Mouse (Mus musculus) hindbrain, embryonic 16.5 days (tissue): ENCODE results near the gene Efcab11. TPM values are rescaled to one million over a fixed set of nuclear protein-coding genes. Genes with fewer than 3 reads are reported as not detected.

Experiments used
- ATAC-seq: fragments of 200-750 bp; cut with Nextera tagmentation; 2 replicates; pipeline ENCODE4 v1.8.0; 2017; ENCODE audit warnings: moderate TSS enrichment, moderate library complexity
- H3K27ac ChIP-seq: fragments of 300-500 bp; sonication (generic); 2 replicates; pipeline ENCODE4 v1.5.1; 2014; ENCODE audit warnings: low read depth, mild to moderate bottlenecking, control low read depth, low read length, moderate library complexity
- H3K27me3 ChIP-seq: fragments of 300-500 bp; sonication (generic); replicated peaks from 2 replicates; pipeline ENCODE4 v1.6.1; 2014; ENCODE audit warnings: low read length; ENCODE audit not compliant: control insufficient read depth, insufficient read depth
- H3K36me3 ChIP-seq: fragments of 300-500 bp; sonication (generic); 2 replicates; pipeline ENCODE4 v1.6.1; 2014; ENCODE audit warnings: mild to moderate bottlenecking, low read length, moderate library complexity, mixed read lengths; ENCODE audit not compliant: control insufficient read depth, insufficient read depth
- H3K4me1 ChIP-seq: fragments of 300-500 bp; sonication (generic); 2 replicates; pipeline ENCODE4 v1.6.1; 2014; ENCODE audit warnings: low read depth, low read length; ENCODE audit not compliant: control insufficient read depth, insufficient read depth
- H3K4me2 ChIP-seq: fragments of 300-500 bp; sonication (generic); 2 replicates; pipeline ENCODE4 v1.6.1; 2014; ENCODE audit warnings: mild to moderate bottlenecking, low read length, control low read depth, moderate library complexity
- H3K4me3 ChIP-seq: fragments of 300-500 bp; sonication (generic); 2 replicates; pipeline ENCODE4 v1.5.1; 2014; ENCODE audit warnings: mild to moderate bottlenecking, low read length, control low read depth, moderate library complexity
- H3K9ac ChIP-seq: fragments of 300-500 bp; sonication (generic); 2 replicates; pipeline ENCODE4 v1.6.1; 2014; ENCODE audit warnings: low read depth, mild to moderate bottlenecking, control low read depth, low read length, moderate library complexity
- H3K9me3 ChIP-seq: fragments of 300-500 bp; sonication (generic); 2 replicates; pipeline ENCODE4 v1.6.1; 2014; ENCODE audit warnings: mild to moderate bottlenecking, low read length, moderate library complexity; ENCODE audit not compliant: control insufficient read depth
- WGBS: fragments of 180-500 bp; shearing (Covaris S2); extraction: QIAGEN DNeasy Blood & Tissue Kit; methylation state at CpG from one replicate; pipeline ENCODE4 v1.1.7; 2014; 5-methylcytosine and 5-hydroxymethylcytosine counted together
- polyA plus RNA-seq: library from polyadenylated mRNA; unstranded; fragments of >200 nt; fragmentation: Nextera tagmentation; extraction: Ambion mirVana; gene quantifications from 2 replicates; pipeline ENCODE4 v1.2.1, GENCODE M21; 2015

Efcab11 gene
- polyA plus RNA-seq, 1 experiment from 2014 or later, result 4.9 TPM

DNA sequence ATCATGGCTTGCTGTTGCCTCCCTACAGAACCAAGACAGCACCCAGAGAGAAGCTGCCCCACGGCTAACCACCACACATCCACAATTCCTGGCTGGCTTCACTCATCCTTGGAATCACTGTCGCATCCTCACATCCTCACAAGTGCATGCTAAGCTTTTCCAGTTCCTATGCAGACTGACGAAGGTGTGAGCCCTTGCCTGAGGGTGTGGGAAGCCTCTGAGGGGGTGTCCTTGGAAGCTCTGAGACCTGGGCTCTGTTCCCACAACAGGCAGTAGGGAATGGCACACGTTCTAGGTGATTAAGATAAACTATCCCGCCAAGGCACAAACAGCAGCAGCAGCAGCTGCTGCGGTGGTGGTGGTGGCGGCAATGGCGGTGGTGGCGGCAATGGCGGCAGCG lies 164.5 kb downstream of the Efcab11 start:
- no peak for ATAC-seq
- no peaks in the 10 kb centered on the region for H3K9me3 ChIP-seq
- no peaks in the 10 kb centered on the region for H3K27me3 ChIP-seq
- H3K4me1 ChIP-seq, result no peaks in the 10 kb centered on the region; the same call in 1 of the 2 replicates
- no peak overlapping the region for H3K27ac ChIP-seq
- 89% methylated on average over 11 of the region's 11 CpGs for WGBS
- H3K4me2 ChIP-seq, result no peak overlapping the region
- no peak overlapping the region for H3K4me3 ChIP-seq
- H3K9ac ChIP-seq, result no peak overlapping the region
- H3K36me3 ChIP-seq, result no peaks in the 10 kb centered on the region

DNA sequence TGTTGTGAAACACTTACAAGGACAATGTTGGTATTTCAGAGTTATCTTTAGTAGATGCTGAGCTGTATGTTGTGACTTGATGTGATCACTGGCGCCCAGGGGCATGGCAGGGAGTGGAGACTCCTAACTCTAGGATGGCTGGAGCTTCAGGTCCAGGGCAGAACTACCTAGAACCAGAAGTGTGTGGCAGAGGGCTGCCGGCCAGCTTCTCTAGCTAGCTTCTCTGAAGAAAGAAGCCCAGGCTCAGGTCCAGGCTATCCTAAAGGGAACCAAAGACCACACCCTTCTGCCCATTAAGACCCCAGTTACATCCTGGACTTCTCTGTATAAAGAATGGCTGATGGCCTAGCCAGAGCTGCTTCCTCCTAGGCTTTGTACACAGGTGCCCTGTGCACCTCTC lies 166.1 kb downstream of the Efcab11 start:
- Histone ChIP-seq H3K4me3 (no peak overlapping the region), H3K4me1 (no peaks in the 10 kb centered on the region; the same call in 1 of the 2 replicates), H3K9me3 (no peaks in the 10 kb centered on the region), H3K9ac (no peak overlapping the region), H3K36me3 (no peaks in the 10 kb centered on the region), H3K27me3 (no peaks in the 10 kb centered on the region), H3K4me2 (no peak overlapping the region), H3K27ac (no peak overlapping the region)
- ATAC-seq, result no peak
- 95% methylated on average over 2 of the region's 2 CpGs for WGBS

DNA sequence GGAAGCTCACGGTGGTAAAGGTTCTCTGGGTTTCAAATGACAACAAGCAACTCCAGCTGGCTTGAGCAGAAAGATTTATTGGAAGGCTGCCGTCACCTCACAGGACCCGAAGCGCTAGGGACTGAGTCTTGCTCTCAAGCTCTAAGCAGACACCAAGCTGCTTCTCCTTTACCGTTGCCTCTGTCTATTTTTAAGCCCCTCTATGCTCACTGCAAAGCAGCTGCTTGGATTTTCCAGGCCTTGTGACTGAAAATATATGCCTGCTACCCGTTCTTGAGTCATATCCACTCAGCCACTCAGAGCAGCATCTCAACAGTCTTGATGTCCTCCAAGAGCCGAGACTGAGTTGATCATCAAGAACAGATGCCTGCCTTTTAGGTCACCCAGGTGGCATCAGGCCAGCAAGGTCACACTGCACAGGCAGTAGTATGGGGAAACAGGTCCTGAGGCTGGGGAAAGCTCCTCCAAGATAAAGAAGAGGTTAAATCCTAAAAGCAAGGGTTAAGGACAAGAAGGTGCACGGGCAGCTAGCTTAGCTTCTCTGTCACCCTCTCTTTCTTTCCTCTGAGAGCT lies 168.1 kb downstream of the Efcab11 start:
- Histone ChIP-seq H3K4me2 (no peak overlapping the region), H3K4me1 (no peaks in the 10 kb centered on the region), H3K36me3 (no peaks in the 10 kb centered on the region), H3K4me3 (no peak overlapping the region), H3K27me3 (no peaks in the 10 kb centered on the region), H3K27ac (no peak overlapping the region), H3K9me3 (no peaks in the 10 kb centered on the region), H3K9ac (no peak overlapping the region)
- ATAC-seq, result no peak
- WGBS, result 71% methylated on average over 8 of the region's 8 CpGs

GRCm38 (mm10) chr12:99715129-99716037 lies 168.9 kb downstream of the Efcab11 start:
- WGBS, result 56% methylated on average over 9 of the region's 9 CpGs
- no peak overlapping the region for H3K4me2 ChIP-seq
- H3K36me3 ChIP-seq, result no peaks in the 10 kb centered on the region

GRCm38 (mm10) chr12:99712214-99712613 lies 172.0 kb downstream of the Efcab11 start:
- Histone ChIP-seq H3K4me1 (no peaks in the 10 kb centered on the region), H3K27me3 (no peaks in the 10 kb centered on the region), H3K9ac (no peak overlapping the region), H3K36me3 (no peaks in the 10 kb centered on the region), H3K4me3 (no peak overlapping the region), H3K4me2 (no peak overlapping the region), H3K9me3 (no peaks in the 10 kb centered on the region), H3K27ac (no peak overlapping the region)
- ATAC-seq, result no peak
- 35% methylated on average over 5 of the region's 5 CpGs for WGBS

More at GRCm38 (mm10) chr12:99715129-99716037, 168.9 kb downstream of the Efcab11 start:
- no peaks in the 10 kb centered on the region for H3K9me3 ChIP-seq
- no peak overlapping the region for H3K9ac ChIP-seq
- H3K4me3 ChIP-seq, result no peak overlapping the region
- no peak overlapping the region for H3K27ac ChIP-seq
- ATAC-seq, result no peak
- no peaks in the 10 kb centered on the region for H3K27me3 ChIP-seq
- H3K4me1 ChIP-seq, result no peaks in the 10 kb centered on the region

DNA sequence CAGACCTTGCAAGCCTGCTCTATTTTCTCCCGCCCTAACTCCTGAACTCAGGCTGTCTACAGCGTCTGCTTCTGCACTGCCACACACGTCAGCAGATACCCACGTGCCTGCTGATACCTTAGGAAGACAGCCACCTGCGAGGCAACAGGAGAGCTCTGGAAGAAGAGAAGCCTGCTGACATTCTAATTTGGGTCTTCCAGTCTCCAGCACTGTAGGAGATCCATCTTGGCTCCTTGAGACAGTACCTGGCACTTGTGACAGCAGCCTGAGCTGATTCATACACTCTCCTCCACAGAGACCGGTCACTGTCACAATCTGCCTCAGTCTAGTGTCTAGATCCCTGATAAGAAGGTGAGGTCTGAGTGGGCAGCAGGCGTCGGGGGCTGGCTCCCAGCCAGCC lies 182.0 kb downstream of the Efcab11 start:
- H3K9me3 ChIP-seq, result no peaks in the 10 kb centered on the region
- H3K4me3 ChIP-seq, result no peak overlapping the region
- H3K9ac ChIP-seq, result no peak overlapping the region
- H3K36me3 ChIP-seq, result no peaks in the 10 kb centered on the region
- H3K27me3 ChIP-seq, result no peaks in the 10 kb centered on the region
- no peak overlapping the region for H3K27ac ChIP-seq
- no peak for ATAC-seq
- H3K4me2 ChIP-seq, result no peak overlapping the region
- WGBS, result 85% methylated on average over 8 of the region's 8 CpGs
- no peaks in the 10 kb centered on the region for H3K4me1 ChIP-seq

DNA sequence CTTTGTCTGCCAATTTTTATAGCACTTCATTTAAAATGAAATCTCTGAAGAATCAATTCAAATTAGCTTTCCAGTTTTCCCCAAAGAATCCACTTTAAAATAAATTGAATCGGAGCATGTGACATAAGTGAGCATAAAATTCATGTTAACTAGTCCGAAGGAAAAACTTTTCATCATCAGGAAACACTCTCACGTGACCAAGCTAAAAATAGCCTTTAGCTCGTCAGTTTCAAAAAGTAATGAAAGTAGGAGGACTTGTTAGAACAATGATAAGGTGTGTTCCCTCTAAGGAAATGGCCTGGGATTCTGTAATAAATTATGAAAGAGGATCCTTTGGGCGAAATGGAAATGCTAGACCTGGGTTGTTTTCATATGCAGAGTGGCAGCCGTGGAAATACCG lies 183.9 kb downstream of the Efcab11 start:
- 61% methylated on average over 7 of the region's 7 CpGs for WGBS
- Histone ChIP-seq H3K36me3 (no peaks in the 10 kb centered on the region), H3K4me2 (no peak overlapping the region), H3K4me1 (no peaks in the 10 kb centered on the region), H3K27ac (no peak overlapping the region), H3K9ac (no peak overlapping the region), H3K4me3 (no peak overlapping the region), H3K9me3 (no peaks in the 10 kb centered on the region), H3K27me3 (no peaks in the 10 kb centered on the region)
- ATAC-seq, result no peak

- Histone ChIP-seq H3K4me3 (no peak overlapping the region), H3K4me1 (no peaks in the 10 kb centered on the region), H3K27ac (no peak overlapping the region), H3K9ac (no peak overlapping the region), H3K27me3 (no peaks in the 10 kb centered on the region), H3K9me3 (no peaks in the 10 kb centered on the region), H3K4me2 (no peak overlapping the region), H3K36me3 (no peaks in the 10 kb centered on the region)
- no peak for ATAC-seq
- 74% methylated on average over 5 of the region's 5 CpGs for WGBS
These were observed 184.7 kb downstream of the Efcab11 start for GRCm38 (mm10) chr12:99699379-99700023.

GRCm38 (mm10) chr12:99694066-99694465 lies 190.2 kb downstream of the Efcab11 start:
- 76% methylated on average over 3 of the region's 3 CpGs for WGBS

More at GRCm38 (mm10) chr12:99694066-99694465, 190.2 kb downstream of the Efcab11 start:
- H3K4me1 ChIP-seq, result no peaks in the 10 kb centered on the region
- H3K27me3 ChIP-seq, result no peaks in the 10 kb centered on the region
- no peak overlapping the region for H3K4me2 ChIP-seq
- ATAC-seq, result no peak
- no peak overlapping the region for H3K4me3 ChIP-seq
- no peak overlapping the region for H3K27ac ChIP-seq
- H3K9ac ChIP-seq, result no peak overlapping the region
- H3K9me3 ChIP-seq, result no peaks in the 10 kb centered on the region
- no peaks in the 10 kb centered on the region for H3K36me3 ChIP-seq
